Mouse (Mus musculus): ENCODE data around the gene Ccdc191.

GRCm38 (mm10) chr16:43881636-43882035 lies 8.0 kb upstream of the Ccdc191 start:
- no peak for TF ChIP-seq CTCF (IDR thresholded peaks at IDR 0.05; ENCODE audit: control insufficient read depth, insufficient read depth, insufficient read length)
- no peak for TF ChIP-seq MAX (IDR thresholded peaks at IDR 0.05)

All from C2C12 (cell line).